Mouse (Mus musculus) forebrain, embryonic 13.5 days (tissue): ENCODE measurements around the gene Mapkapk2. TPM values are rescaled to one million over a fixed set of nuclear protein-coding genes. Genes with fewer than 3 reads are reported as not detected.
"Not testable (repeated sequence)": the region's sequence is repeated elsewhere in the genome, so short reads cannot be mapped to it uniquely, and the experiment has no call there.

Source experiments
- ATAC-seq: fragments of 200-750 bp; cut with Nextera tagmentation; 2 replicates; pipeline ENCODE4 v1.8.0; 2017
- H3K27ac ChIP-seq: fragments of 300-500 bp; sonication (generic); 2 replicates; pipeline ENCODE4 v1.5.1; 2015; ENCODE audit warnings: inconsistent platforms, mild to moderate bottlenecking, moderate library complexity
- H3K27me3 ChIP-seq: fragments of 300-500 bp; sonication (generic); 2 replicates; pipeline ENCODE4 v1.6.1; 2015; ENCODE audit warnings: mild to moderate bottlenecking, inconsistent platforms
- H3K36me3 ChIP-seq: fragments of 300-500 bp; sonication (generic); 2 replicates; pipeline ENCODE4 v1.6.1; 2015; ENCODE audit warnings: mild to moderate bottlenecking, inconsistent platforms; ENCODE audit not compliant: poor library complexity, severe bottlenecking
- H3K4me1 ChIP-seq: fragments of 300-500 bp; sonication (generic); 2 replicates; pipeline ENCODE4 v1.6.1; 2015; ENCODE audit warnings: inconsistent platforms
- H3K4me2 ChIP-seq: fragments of 300-500 bp; sonication (generic); 2 replicates; pipeline ENCODE4 v1.6.1; 2015; ENCODE audit warnings: inconsistent platforms, mild to moderate bottlenecking, moderate library complexity
- H3K4me3 ChIP-seq: fragments of 300-500 bp; sonication (generic); 2 replicates; pipeline ENCODE4 v1.5.1; 2015; ENCODE audit warnings: mild to moderate bottlenecking, inconsistent platforms
- H3K9ac ChIP-seq: fragments of 300-500 bp; sonication (generic); 2 replicates; pipeline ENCODE4 v1.6.1; 2015; ENCODE audit warnings: mild to moderate bottlenecking, inconsistent platforms
- H3K9me3 ChIP-seq: fragments of 300-500 bp; sonication (generic); replicated peaks from 2 replicates; pipeline ENCODE4 v1.6.1; 2016; ENCODE audit warnings: inconsistent platforms
- WGBS: fragments of 180-500 bp; shearing (Covaris S2); methylation state at CpG from one replicate; pipeline ENCODE4 v1.1.7; 2015; 5-methylcytosine and 5-hydroxymethylcytosine counted together
- polyA plus RNA-seq: library from polyadenylated mRNA; unstranded; fragments of >200 nt; fragmentation: Nextera tagmentation; extraction: Ambion mirVana; gene quantifications from 2 replicates; pipeline ENCODE4 v1.2.1, GENCODE M21; 2015

The Mapkapk2 gene
- polyA plus RNA-seq, 1 experiment from 2014 or later: 28.4 TPM

DNA sequence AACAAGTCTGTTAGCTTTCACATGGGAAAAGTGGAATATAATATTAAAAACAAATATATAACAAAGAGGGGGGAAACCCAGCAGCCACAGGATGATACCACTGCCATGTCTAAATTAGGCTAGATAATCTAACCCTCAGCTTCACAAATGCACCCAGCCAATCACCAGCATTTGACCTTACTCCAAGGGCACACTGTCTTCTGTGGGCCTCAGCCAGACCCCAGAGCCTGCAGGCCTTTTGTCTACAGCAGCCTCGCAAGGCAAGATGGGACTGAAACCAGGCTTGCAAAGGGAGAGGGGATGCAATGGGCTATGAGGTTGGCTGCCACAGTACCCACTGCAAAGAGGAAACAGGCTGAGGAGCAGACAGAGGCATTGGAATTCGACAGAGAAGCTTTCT, 55.4 kb downstream of the Mapkapk2 start:
- ATAC-seq: no peak
- Histone ChIP-seq H3K9ac (no peak overlapping the region), H3K9me3 (no peaks in the 10 kb centered on the region), H3K36me3 (no peaks in the 10 kb centered on the region), H3K4me1 (no peaks in the 10 kb centered on the region), H3K4me3 (no peak overlapping the region), H3K4me2 (no peak overlapping the region), H3K27ac (no peak overlapping the region), H3K27me3 (no peaks in the 10 kb centered on the region)
- 73% methylated on average over 2 of the region's 2 CpGs for WGBS

DNA sequence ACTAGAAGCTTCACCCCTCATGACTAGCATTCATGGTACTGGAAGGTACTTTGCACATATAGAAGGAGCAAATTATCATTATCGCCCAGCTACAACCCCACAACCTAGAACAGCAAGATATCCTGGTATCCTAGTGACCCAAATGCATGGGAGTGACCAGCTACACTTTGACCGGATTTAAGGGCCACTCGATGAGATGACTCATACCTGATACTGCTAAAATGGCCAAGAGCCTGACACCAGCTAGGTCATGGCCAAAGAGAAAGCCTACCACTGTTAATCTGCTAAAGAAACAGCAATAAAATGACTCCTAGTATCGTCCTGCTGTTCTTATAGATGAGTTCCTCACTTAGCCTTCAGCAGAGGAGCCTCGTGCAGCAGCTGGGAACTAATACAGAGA, 58.1 kb downstream of the Mapkapk2 start:
- Histone ChIP-seq H3K27me3 (no peaks in the 10 kb centered on the region), H3K4me3 (no peak overlapping the region), H3K4me2 (no peak overlapping the region), H3K9ac (no peak overlapping the region), H3K9me3 (no peaks in the 10 kb centered on the region), H3K27ac (no peak overlapping the region), H3K4me1 (no peaks in the 10 kb centered on the region), H3K36me3 (no peaks in the 10 kb centered on the region)
- 87% methylated on average over 5 of the region's 5 CpGs for WGBS
- no peak for ATAC-seq

DNA sequence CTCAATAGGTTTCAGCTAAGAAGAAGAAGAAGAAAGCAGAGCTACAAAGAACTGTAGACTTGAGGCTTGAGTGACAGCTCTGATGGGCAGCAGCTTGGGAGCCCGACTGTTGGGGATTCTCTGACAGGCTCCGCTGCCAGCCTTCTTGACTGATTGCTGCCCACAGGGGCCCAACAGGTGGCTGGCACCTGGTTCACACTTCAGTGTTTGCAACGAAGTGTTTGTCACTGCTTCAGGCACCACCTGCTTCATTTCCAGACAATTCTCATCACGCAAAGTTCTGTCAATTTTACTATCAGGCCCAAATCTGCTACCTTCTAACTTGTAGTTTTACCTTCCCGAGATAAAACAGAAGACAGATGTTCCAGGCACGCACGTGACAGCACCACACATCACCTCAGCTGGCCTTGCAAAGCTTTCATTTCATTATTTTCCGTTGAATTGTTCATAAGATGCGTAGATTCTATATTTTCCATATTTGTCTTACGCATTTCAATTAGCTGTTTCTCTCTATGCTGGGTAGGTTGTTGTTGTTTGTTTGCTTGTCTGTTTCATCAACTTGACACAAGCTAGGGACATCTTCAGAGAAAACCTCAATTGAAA, 59.1 kb downstream of the Mapkapk2 start:
- 93% methylated on average over 10 of the region's 10 CpGs for WGBS
- Histone ChIP-seq H3K9me3 (no peaks in the 10 kb centered on the region), H3K4me2 (no peak overlapping the region), H3K9ac (no peak overlapping the region), H3K36me3 (no peaks in the 10 kb centered on the region), H3K4me1 (no peaks in the 10 kb centered on the region), H3K4me3 (no peak overlapping the region), H3K27me3 (no peaks in the 10 kb centered on the region), H3K27ac (no peak overlapping the region)
- no peak for ATAC-seq

DNA sequence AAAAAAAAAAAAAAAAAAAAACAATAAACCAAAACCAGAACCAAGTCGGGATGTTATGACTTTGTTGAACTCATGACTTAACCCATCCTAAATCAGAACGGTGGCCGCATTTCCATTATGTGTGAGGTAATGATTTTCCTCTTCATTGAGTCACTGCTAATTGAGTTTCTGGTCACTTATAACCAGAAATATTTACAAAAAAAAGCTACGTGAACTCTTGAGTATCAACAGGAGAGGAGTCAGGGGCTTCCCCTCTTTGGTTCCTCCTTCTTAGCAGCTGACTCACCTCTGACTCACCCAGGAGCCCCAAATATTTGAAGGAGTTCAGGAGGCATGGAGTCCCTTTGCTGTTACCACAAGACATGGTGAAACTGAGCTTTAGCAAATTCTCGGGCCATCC, 59.6 kb downstream of the Mapkapk2 start:
- Histone ChIP-seq H3K9ac (no peak overlapping the region), H3K4me2 (no peak overlapping the region), H3K9me3 (no peaks in the 10 kb centered on the region), H3K27ac (no peak overlapping the region), H3K4me1 (no peaks in the 10 kb centered on the region), H3K4me3 (no peak overlapping the region), H3K36me3 (no peaks in the 10 kb centered on the region), H3K27me3 (no peaks in the 10 kb centered on the region)
- WGBS: 95% methylated on average over 5 of the region's 5 CpGs
- no peak for ATAC-seq

DNA sequence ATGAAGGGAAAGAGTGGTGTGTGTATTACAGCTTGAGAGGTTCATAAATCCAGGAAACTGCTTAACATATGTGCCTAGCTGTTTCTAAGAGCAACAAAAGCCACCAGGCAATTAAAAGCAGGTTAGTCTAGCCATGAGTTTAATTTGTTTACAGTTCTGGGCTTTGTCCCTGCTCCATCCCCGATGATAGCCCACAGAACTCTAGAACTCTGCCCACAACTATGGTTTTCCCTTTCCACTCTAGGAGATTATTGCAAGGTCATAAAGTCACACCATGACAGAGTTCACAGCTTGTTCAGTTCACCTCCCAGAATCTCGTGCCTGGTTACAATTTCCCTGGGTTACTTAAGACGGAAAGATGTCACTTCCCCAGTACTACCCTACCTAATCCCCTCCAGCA, 66.4 kb downstream of the Mapkapk2 start:
- 60% methylated on average over 3 of the region's 3 CpGs for WGBS

DNA sequence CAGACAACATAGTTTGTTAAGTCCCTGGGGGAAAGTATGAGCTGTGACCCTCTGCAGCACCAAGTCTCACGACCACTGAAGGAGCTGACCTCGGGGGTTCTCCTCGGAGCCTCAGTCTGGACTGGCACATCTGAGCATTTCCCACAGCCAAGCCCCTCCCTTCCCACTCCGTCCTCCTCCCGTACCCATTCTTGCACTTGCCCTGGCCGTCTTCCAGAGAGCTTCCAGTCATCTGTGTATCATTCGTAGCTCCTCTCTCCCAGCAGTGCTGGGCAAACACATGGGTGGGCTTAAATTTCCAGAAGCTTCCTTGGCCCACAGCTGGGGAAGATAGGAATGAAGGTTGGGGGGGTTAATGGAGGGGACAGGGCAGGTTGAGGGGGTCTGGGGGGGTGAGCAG, 67.4 kb downstream of the Mapkapk2 start:
- WGBS: 52% methylated on average over 7 of the region's 7 CpGs

More for the DNA sequence above, 66.4 kb downstream of the Mapkapk2 start:
- H3K4me1 ChIP-seq: no peaks in the 10 kb centered on the region
- no peak overlapping the region for H3K27ac ChIP-seq
- H3K9me3 ChIP-seq: no peaks in the 10 kb centered on the region
- H3K4me2 ChIP-seq: no peak overlapping the region
- no peaks in the 10 kb centered on the region for H3K36me3 ChIP-seq
- no peak overlapping the region for H3K9ac ChIP-seq
- ATAC-seq: no peak
- H3K27me3 ChIP-seq: no peaks in the 10 kb centered on the region
- no peak overlapping the region for H3K4me3 ChIP-seq

DNA sequence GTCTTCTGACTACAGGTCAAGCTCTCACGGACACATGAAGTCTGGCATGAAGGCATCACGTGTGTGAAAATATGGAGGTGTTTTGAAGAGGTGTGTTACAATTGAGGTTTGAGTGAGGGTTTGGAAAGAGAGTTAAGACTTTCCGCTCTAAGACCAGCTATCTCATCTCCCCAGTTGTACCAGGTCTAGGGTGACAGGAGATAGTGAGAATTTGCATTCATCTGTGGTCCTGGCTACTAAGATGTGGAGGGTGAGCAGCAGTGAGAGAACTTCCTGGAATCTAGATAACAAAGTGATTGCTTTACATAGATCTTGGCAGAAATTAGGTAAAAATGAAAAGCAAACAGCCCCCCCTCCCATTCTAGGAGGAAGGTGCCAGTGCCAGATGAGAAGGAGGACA, 68.4 kb downstream of the Mapkapk2 start:
- Histone ChIP-seq H3K27ac (no peak overlapping the region), H3K9ac (no peak overlapping the region), H3K4me1 (no peaks in the 10 kb centered on the region), H3K27me3 (no peaks in the 10 kb centered on the region), H3K9me3 (no peaks in the 10 kb centered on the region), H3K36me3 (no peaks in the 10 kb centered on the region), H3K4me3 (no peak overlapping the region), H3K4me2 (no peak overlapping the region)
- ATAC-seq: no peak
- 85% methylated on average over 3 of the region's 3 CpGs for WGBS

More for the DNA sequence above, 67.4 kb downstream of the Mapkapk2 start:
- Histone ChIP-seq H3K9ac (no peak overlapping the region), H3K36me3 (no peaks in the 10 kb centered on the region), H3K4me2 (no peak overlapping the region), H3K4me3 (no peak overlapping the region), H3K27me3 (no peaks in the 10 kb centered on the region), H3K9me3 (no peaks in the 10 kb centered on the region), H3K27ac (no peak overlapping the region), H3K4me1 (no peaks in the 10 kb centered on the region)
- ATAC-seq: no peak; the same call in 1 of the 2 replicates

DNA sequence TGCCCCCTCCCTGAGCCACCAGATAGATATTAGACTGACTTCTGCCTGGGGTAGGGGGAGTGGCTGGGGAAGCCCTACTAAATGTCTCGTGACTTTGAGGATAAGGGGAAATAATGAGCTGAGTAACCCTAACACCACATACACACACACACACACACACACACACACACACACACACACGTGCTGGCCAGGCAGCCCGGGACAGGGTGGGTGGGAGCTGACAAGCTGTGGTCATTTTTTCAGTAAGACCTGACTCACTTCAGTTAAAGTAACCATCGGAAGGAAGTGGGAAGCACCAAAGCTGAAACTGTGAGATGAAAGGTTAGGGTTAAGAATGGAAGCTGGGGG, 71.8 kb downstream of the Mapkapk2 start:
- H3K4me3 ChIP-seq: no peak overlapping the region
- no peak overlapping the region for H3K4me2 ChIP-seq
- no peak for ATAC-seq
- H3K27me3 ChIP-seq: no peaks in the 10 kb centered on the region
- H3K9me3 ChIP-seq: no peaks in the 10 kb centered on the region
- no peak overlapping the region for H3K9ac ChIP-seq
- no peak overlapping the region for H3K27ac ChIP-seq
- no peaks in the 10 kb centered on the region for H3K36me3 ChIP-seq
- no peaks in the 10 kb centered on the region for H3K4me1 ChIP-seq
- WGBS: 77% methylated on average over 4 of the region's 4 CpGs

DNA sequence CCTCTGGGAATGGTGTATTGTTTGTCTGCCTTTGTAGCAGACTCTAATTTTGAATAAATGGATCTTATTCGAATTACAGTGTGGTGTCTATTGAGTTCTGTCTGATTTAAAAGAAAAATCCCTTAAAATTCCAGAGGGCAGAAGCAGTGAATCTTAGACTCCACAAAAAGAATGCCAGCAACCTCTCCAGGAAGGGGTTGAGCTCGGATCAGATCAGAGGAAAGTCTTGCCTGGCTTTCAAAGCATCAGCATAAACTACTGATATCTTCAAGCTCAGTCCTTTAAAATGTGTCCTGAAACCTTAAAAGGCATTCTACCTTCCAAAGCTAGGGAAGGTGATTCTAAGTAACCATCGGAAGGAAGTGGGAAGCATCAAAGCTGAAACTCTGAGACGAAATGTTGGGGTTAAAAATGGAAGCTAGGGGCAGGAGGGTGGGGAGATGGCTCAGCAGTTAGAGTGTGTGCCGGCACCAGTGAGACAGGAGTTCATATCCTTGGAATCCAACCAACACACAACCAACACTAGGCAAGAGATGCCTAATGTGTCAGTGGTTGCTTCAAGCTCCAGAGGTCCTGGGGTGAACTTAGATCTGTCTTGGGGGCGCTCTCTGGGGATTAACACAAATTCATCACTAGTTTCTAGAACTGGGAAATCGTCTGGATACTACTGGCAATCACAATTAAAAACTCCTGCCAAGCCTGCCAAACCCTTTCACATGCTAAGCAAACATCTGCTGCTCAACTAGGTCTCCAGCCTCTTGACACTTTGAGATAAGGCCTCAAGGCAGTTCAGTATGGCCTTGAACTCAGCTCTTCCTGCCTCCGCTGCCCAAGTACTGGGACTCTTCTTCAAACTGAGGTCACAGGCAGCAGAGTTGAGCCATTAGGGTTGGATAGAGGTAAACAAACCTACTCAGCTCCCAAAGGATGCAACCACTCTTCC, 72.5 kb downstream of the Mapkapk2 start:
- no peak overlapping the region for H3K9ac ChIP-seq
- 80% methylated on average over 8 of the region's 8 CpGs for WGBS
- no peaks in the 10 kb centered on the region for H3K27me3 ChIP-seq
- no peak overlapping the region for H3K4me3 ChIP-seq
- H3K36me3 ChIP-seq: no peaks in the 10 kb centered on the region
- no peaks in the 10 kb centered on the region for H3K9me3 ChIP-seq
- no peak for ATAC-seq
- H3K27ac ChIP-seq: no peak overlapping the region
- H3K4me1 ChIP-seq: no peaks in the 10 kb centered on the region
- H3K4me2 ChIP-seq: no peak overlapping the region

DNA sequence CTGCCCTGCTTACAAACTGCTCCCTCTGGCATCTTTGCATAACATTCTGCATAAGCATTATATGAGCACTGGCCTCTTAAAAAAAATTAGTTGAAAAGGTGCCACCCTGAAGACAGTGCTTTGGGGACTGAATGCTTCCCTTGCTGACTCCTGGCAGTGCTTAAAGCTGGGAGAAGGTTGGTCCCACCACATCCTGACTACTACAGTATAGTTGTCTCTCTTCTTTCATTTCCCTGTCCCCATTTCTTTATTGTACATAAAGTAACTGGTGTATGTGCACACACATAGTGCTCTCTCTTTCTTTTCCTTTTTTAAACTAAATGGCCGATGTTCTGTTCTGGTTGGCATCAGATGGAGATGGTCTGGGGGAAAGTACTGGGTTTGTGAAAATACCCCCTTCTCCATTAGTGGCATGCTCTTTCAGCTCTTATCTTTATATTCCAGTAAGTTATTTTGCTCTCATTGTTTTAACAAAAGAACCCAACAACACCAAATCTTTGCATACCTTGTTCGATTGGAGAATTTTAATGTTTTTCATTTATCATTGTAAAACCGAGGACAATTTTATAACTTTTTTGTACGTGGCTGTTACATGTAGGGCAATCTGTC, 74.3 kb downstream of the Mapkapk2 start:
- not testable (repeated sequence) for H3K27me3 ChIP-seq, H3K27ac ChIP-seq, H3K4me1 ChIP-seq, H3K9me3 ChIP-seq, H3K9ac ChIP-seq, H3K4me3 ChIP-seq, H3K36me3 ChIP-seq, ATAC-seq, H3K4me2 ChIP-seq
- WGBS: 92% methylated on average over 4 of the region's 4 CpGs

DNA sequence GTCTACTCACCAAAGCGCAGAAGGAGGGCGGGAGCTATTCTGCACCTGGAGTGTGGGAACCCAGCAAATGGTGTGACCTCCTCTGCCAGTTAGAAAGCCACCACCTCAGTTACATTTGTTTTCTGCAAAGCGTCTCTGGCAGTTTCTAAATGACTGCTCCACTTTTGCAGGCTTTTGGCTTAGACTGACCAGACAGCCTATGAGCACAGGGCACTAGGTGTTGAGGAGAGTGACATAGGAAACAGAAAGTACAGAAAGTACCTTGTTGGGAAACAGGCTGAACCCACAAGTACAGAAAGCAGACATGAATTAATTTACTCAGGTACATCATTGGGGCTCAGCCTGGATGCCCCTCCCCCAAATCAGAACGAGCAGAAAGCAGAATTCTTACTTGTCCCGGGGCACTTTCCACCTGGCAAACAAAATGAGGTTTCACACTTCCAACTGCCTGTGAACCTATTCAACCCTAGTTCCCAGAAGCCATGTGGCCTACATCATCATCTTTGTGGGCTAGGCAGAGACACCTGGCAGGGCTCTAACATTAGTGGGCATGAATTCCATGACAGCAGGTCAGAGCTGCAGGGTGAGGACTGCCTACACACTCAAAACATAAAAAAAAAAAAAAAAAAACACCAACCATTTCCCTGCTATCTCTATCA, 74.9 kb downstream of the Mapkapk2 start:
- no peak for ATAC-seq
- Histone ChIP-seq H3K4me1 (no peaks in the 10 kb centered on the region), H3K4me2 (no peak overlapping the region), H3K9ac (no peak overlapping the region), H3K9me3 (no peaks in the 10 kb centered on the region), H3K4me3 (no peak overlapping the region), H3K27me3 (no peaks in the 10 kb centered on the region), H3K36me3 (no peaks in the 10 kb centered on the region), H3K27ac (no peak overlapping the region)
- WGBS: 75% methylated on average over 5 of the region's 5 CpGs
